Mouse (Mus musculus) embryonic facial prominence, embryonic 12.5 days (tissue): ENCODE results near the gene Pnkd. TPM values are rescaled to one million over a fixed set of nuclear protein-coding genes. Genes with fewer than 3 reads are reported as not detected.
A peak's percentile ranks its signal among the peaks of the same experiment; 100 is the strongest.

Experiments used
- ATAC-seq: fragments of 200-750 bp; cut with Nextera tagmentation; 2 replicates; pipeline ENCODE4 v1.8.0; 2017; ENCODE audit not compliant: insufficient number of reproducible peaks, insufficient read depth, low FRiP score, low TSS enrichment
- H3K27ac ChIP-seq: fragments of 300-500 bp; sonication (generic); 2 replicates; pipeline ENCODE4 v1.5.1; 2016; ENCODE audit warnings: mild to moderate bottlenecking
- H3K27me3 ChIP-seq: fragments of 300-500 bp; sonication (generic); 2 replicates; pipeline ENCODE4 v1.6.1; 2016; ENCODE audit warnings: mild to moderate bottlenecking, moderate library complexity
- H3K36me3 ChIP-seq: fragments of 300-500 bp; sonication (generic); 2 replicates; pipeline ENCODE4 v1.6.1; 2016; ENCODE audit warnings: mild to moderate bottlenecking
- H3K4me1 ChIP-seq: fragments of 300-500 bp; sonication (generic); 2 replicates; pipeline ENCODE4 v1.6.1; 2016
- H3K4me2 ChIP-seq: fragments of 300-500 bp; sonication (generic); replicated peaks from 2 replicates; pipeline ENCODE4 v1.6.1; 2016; ENCODE audit warnings: mild to moderate bottlenecking, moderate library complexity
- H3K4me3 ChIP-seq: fragments of 300-500 bp; sonication (generic); 2 replicates; pipeline ENCODE4 v1.5.1; 2016; ENCODE audit warnings: mild to moderate bottlenecking
- H3K9ac ChIP-seq: fragments of 300-500 bp; sonication (generic); 2 replicates; pipeline ENCODE4 v1.6.1; 2016; ENCODE audit warnings: mild to moderate bottlenecking, moderate library complexity
- H3K9me3 ChIP-seq: fragments of 300-500 bp; sonication (generic); 2 replicates; pipeline ENCODE4 v1.6.1; 2016; ENCODE audit warnings: mild to moderate bottlenecking, moderate library complexity
- WGBS: fragments of 180-500 bp; shearing (Covaris S2); methylation state at CpG from one replicate; pipeline ENCODE4 v1.1.7; 2016; 5-methylcytosine and 5-hydroxymethylcytosine counted together
- polyA plus RNA-seq: library from polyadenylated mRNA; unstranded; fragments of >200 nt; fragmentation: Nextera tagmentation; extraction: Ambion mirVana; gene quantifications from 2 replicates; pipeline ENCODE4 v1.2.1, GENCODE M21; 2016

The Pnkd gene
- polyA plus RNA-seq = 106 TPM in 2 replicates

GRCm38 (mm10) chr1:74284543-74285160 lies at the start of gene Pnkd, which contains the start of gene Aamp:
Gene Pnkd (plus strand): TSS chr1:74284930.
Gene Aamp (minus strand): TSS chr1:74284738.
- peak within 1 kb of the TSS; percentile 86 for H3K4me2 ChIP-seq
- peak; percentile 98 for ATAC-seq
- peaks cover 46% of the 10 kb centered on the region for H3K36me3 ChIP-seq
- under 1% methylated on average over 56 of the region's 56 CpGs for WGBS
- H3K9me3 ChIP-seq = no peaks in the 10 kb centered on the region
- no peaks in the 10 kb centered on the region for H3K27me3 ChIP-seq
- peaks cover 10% of the 10 kb centered on the region for H3K4me1 ChIP-seq
- peak within 1 kb of the TSS; percentile 81 for H3K4me3 ChIP-seq
- peak within 1 kb of the TSS; percentile 76; the same call in 1 of the 2 replicates for H3K27ac ChIP-seq
- H3K9ac ChIP-seq = peak within 1 kb of the TSS; percentile 82

DNA sequence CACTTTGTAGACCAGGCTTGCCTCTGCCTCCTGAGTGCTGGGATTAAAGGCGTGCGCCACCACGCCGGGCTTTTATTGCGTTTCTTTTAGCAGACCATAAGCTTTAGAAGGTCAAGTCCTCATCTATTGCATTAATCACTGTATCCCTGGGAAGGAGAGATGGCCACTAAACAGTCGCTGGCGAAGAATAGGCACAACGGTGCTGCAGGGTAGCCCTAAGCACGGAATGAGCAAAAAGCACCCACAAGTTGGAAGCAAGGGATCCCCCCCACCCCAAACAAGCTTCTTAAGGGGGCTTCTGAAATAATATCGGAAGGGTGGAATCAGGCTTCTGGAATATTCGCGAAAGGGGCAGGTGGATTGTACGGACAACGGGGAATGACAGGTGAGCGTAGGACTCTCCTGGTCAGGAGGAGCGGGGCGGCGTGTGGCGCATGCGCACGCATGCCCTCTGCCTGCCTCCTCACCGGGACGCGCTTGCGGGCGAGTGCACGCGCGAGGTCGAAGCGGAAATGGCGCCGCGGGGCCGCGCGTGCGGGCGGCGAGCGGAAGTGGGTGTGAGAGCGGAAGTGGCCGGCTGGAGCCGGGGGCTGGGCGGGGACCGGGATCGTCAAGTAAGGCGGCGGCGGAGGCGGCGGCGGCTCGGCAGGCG lies 48.7 kb upstream of the Pnkd start, which contains the start of gene Arpc2:
TSS of gene Arpc2 (plus strand) at position 147 of the 652 bp plus-strand sequence.
- Histone ChIP-seq H3K27ac (peak within 1 kb of the TSS; percentile 84), H3K9ac (peak within 1 kb of the TSS; percentile 83), H3K9me3 (no peaks in the 10 kb centered on the region), H3K27me3 (no peaks in the 10 kb centered on the region), H3K4me3 (peak within 1 kb of the TSS; percentile 87), H3K4me1 (peaks cover 32% of the 10 kb centered on the region), H3K4me2 (peak within 1 kb of the TSS; percentile 79), H3K36me3 (no peaks in the 10 kb centered on the region)
- WGBS = 2% methylated on average over 48 of the region's 55 CpGs
- peak; percentile 84 for ATAC-seq

DNA sequence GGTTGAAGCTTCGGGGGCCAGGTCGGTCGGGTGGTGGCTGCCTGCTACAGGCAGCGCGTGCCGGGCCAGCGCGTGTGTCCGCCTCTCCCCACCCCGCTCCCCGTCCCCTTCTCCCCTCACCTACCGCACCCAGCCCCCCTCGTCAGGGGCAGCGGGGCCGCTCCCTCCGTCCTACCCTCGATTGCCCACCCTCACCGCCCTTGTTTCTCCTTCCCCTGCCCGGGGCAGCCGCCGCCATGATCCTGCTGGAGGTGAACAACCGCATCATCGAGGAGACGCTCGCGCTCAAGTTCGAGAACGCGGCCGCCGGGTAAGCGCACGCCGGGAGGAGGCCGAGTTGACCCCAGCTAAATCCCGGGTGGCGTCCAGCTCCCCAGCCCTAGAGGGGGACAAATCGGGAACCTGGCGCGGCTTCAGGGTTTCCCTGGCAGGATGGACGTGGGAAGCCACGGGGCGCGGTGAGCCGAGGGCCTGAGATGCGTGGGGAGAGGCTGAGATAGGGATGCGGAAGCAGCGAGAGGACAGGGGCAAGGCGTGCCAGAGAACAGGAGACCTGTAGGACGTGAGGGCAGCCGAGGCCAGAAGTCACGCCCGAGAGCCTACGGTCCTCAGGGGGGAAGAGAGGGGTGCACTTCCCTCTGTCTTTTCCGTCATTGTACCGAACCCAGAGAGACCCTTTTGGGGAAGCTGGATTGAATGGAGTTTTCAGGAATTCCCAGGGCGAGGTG lies 48.0 kb upstream of the Pnkd start:
- Histone ChIP-seq H3K4me3 (peak overlapping the region; percentile 87), H3K9ac (peak overlapping the region; percentile 83), H3K27me3 (no peaks in the 10 kb centered on the region), H3K4me1 (peaks cover 32% of the 10 kb centered on the region), H3K36me3 (no peaks in the 10 kb centered on the region), H3K27ac (peak overlapping the region; percentile 84), H3K9me3 (no peaks in the 10 kb centered on the region), H3K4me2 (peak overlapping the region; percentile 79)
- 0 out of 2 replicates have a peak, but pooled peaks have one; percentile 44 for ATAC-seq
- 1% methylated on average over 48 of the region's 57 CpGs for WGBS

GRCm38 (mm10) chr1:74237671-74238070 lies 47.1 kb upstream of the Pnkd start:
- no peaks in the 10 kb centered on the region for H3K36me3 ChIP-seq
- no peak for ATAC-seq
- peaks cover 32% of the 10 kb centered on the region for H3K4me1 ChIP-seq
- peak overlapping the region; percentile 87 for H3K4me3 ChIP-seq
- peak overlapping the region; percentile 83 for H3K9ac ChIP-seq
- H3K27me3 ChIP-seq = no peaks in the 10 kb centered on the region
- no peak overlapping the region for H3K27ac ChIP-seq
- WGBS = 38% methylated on average over 5 of the region's 5 CpGs
- H3K4me2 ChIP-seq = peak overlapping the region; percentile 79
- no peaks in the 10 kb centered on the region for H3K9me3 ChIP-seq

DNA sequence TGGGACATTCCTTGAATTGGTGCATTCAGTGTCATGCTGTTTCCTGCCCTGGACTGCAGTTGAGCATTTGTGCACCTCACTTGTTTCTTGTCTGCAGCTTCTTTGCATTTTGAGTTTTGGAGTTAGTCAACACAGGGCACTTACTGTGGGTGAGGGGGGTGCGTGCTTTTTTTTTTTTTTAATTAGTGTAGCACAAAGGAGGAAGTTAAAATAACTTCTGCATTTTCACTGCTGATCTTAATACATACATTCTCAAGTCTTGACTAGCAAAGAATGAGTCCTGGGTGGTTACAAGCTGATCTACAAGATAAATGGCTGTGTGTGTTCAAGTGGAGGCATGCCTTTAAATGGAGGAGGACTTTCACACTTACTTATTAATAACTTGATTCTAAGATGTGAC lies 46.6 kb upstream of the Pnkd start:
- Histone ChIP-seq H3K4me2 (peak overlapping the region; percentile 79), H3K36me3 (no peaks in the 10 kb centered on the region), H3K9me3 (no peaks in the 10 kb centered on the region), H3K4me3 (peak overlapping the region; percentile 87), H3K27ac (no peak overlapping the region), H3K27me3 (no peaks in the 10 kb centered on the region), H3K4me1 (peaks cover 32% of the 10 kb centered on the region), H3K9ac (peak overlapping the region; percentile 83)
- ATAC-seq = no peak
- WGBS = 68% methylated on average over 1 of the region's 1 CpGs

- Histone ChIP-seq H3K9ac (no peak overlapping the region), H3K36me3 (no peaks in the 10 kb centered on the region), H3K4me3 (no peak overlapping the region), H3K4me2 (peak overlapping the region; percentile 22; the same call in 1 of the 2 replicates), H3K4me1 (peaks cover 32% of the 10 kb centered on the region), H3K27ac (0 out of 2 replicates have a peak overlapping the region, but pooled peaks have one; percentile 30), H3K9me3 (no peaks in the 10 kb centered on the region), H3K27me3 (no peaks in the 10 kb centered on the region)
- ATAC-seq = no peak
- WGBS = 66% methylated on average over 7 of the region's 7 CpGs
Measured at GRCm38 (mm10) chr1:74239162-74239561, 45.6 kb upstream of the Pnkd start.

GRCm38 (mm10) chr1:74239618-74240017 lies 45.1 kb upstream of the Pnkd start:
- H3K4me1 ChIP-seq = peaks cover 32% of the 10 kb centered on the region
- H3K9me3 ChIP-seq = no peaks in the 10 kb centered on the region
- no peak for ATAC-seq
- 55% methylated on average over 11 of the region's 11 CpGs for WGBS
- H3K36me3 ChIP-seq = no peaks in the 10 kb centered on the region
- no peak overlapping the region for H3K9ac ChIP-seq
- H3K27ac ChIP-seq = 0 out of 2 replicates have a peak overlapping the region, but pooled peaks have one; percentile 30
- no peaks in the 10 kb centered on the region for H3K27me3 ChIP-seq
- H3K4me3 ChIP-seq = no peak overlapping the region
- H3K4me2 ChIP-seq = peak overlapping the region; percentile 22; the same call in 1 of the 2 replicates

GRCm38 (mm10) chr1:74240311-74240710 lies 44.4 kb upstream of the Pnkd start:
- 53% methylated on average over 6 of the region's 6 CpGs for WGBS

GRCm38 (mm10) chr1:74240832-74241231 lies 43.9 kb upstream of the Pnkd start:
- H3K27me3 ChIP-seq = no peaks in the 10 kb centered on the region
- peak overlapping the region; percentile 52; the same call in 1 of the 2 replicates for H3K27ac ChIP-seq
- H3K36me3 ChIP-seq = no peaks in the 10 kb centered on the region
- no peaks in the 10 kb centered on the region for H3K9me3 ChIP-seq
- peaks cover 32% of the 10 kb centered on the region for H3K4me1 ChIP-seq
- no peak overlapping the region for H3K4me3 ChIP-seq
- no peak overlapping the region for H3K9ac ChIP-seq
- ATAC-seq = no peak
- WGBS = 83% methylated on average over 4 of the region's 4 CpGs
- no peak overlapping the region for H3K4me2 ChIP-seq

More at GRCm38 (mm10) chr1:74240311-74240710, 44.4 kb upstream of the Pnkd start:
- Histone ChIP-seq H3K4me2 (no peak overlapping the region; the same call in 1 of the 2 replicates), H3K4me3 (no peak overlapping the region), H3K27me3 (no peaks in the 10 kb centered on the region), H3K27ac (peak overlapping the region; percentile 52), H3K9me3 (no peaks in the 10 kb centered on the region), H3K4me1 (peaks cover 32% of the 10 kb centered on the region), H3K36me3 (no peaks in the 10 kb centered on the region), H3K9ac (no peak overlapping the region)
- peak; percentile 22; the same call in 1 of the 2 replicates for ATAC-seq

DNA sequence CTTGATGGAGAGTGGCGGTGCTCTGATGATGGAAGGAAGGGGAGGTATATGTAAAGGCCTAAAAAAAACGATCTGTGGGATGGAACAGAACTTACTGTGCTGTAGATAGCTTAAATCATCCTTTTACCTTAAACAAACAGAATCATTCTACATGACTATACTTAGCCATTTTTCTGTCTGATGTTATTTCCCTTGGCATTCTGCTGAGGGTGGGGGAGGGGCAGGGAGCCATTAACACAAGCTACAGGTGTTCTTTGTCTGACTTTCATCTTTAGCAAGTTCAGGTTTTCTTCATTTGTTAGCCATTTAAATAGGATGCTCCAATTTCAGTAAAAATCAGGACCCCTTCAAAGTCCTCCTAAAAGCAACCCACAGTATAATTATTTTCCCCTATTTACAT lies 39.2 kb upstream of the Pnkd start:
- ATAC-seq = no peak
- Histone ChIP-seq H3K4me2 (no peak overlapping the region), H3K27me3 (no peaks in the 10 kb centered on the region), H3K9me3 (no peaks in the 10 kb centered on the region), H3K27ac (no peak overlapping the region), H3K4me3 (no peak overlapping the region), H3K36me3 (peaks cover 24% of the 10 kb centered on the region), H3K9ac (no peak overlapping the region), H3K4me1 (peaks cover under 1% of the 10 kb centered on the region; the same call in 1 of the 2 replicates)
- 78% methylated on average over 2 of the region's 2 CpGs for WGBS

- ATAC-seq = no peak
- H3K9ac ChIP-seq = no peak overlapping the region
- no peaks in the 10 kb centered on the region for H3K27me3 ChIP-seq
- H3K27ac ChIP-seq = no peak overlapping the region
- peaks cover 51% of the 10 kb centered on the region for H3K36me3 ChIP-seq
- H3K4me2 ChIP-seq = no peak overlapping the region
- H3K9me3 ChIP-seq = no peaks in the 10 kb centered on the region
- H3K4me3 ChIP-seq = no peak overlapping the region
- 70% methylated on average over 1 of the region's 1 CpGs for WGBS
- no peaks in the 10 kb centered on the region for H3K4me1 ChIP-seq
Measured at GRCm38 (mm10) chr1:74248799-74249198, 35.9 kb upstream of the Pnkd start.
